Mouse (Mus musculus): Measurements from ENCODE around the gene Ccs. TPM values are rescaled to one million over a fixed set of nuclear protein-coding genes. Genes with fewer than 3 reads are reported as not detected.

Ccs gene
- polyA plus RNA-seq (2021; fragmentation: Nextera tagmentation): 37.7 and 46.6 TPM in 2 replicates
- long read RNA-seq, experiment 1, transcript Ccs-201 (8 exons, 1,067 nt): major isoform, 21 of 26 reads
- long read RNA-seq, experiment 1, partial matches to known transcripts: 0 of 26 reads
- long read RNA-seq, experiment 1, other reads (novel, unspliced or antisense): 3 of 26 reads
- long read RNA-seq, experiment 2, transcript Ccs-201 (8 exons, 1,067 nt): major isoform, 37 of 43 reads
- long read RNA-seq, experiment 2, partial matches to known transcripts: 3 of 43 reads
- long read RNA-seq, experiment 2, other reads (novel, unspliced or antisense): 2 of 43 reads

GRCm38 (mm10) chr19:4839149-4839548, at the start of gene Ccs, which contains the start of gene Ccdc87:
Ccs (minus strand) TSS chr19:4839332.
Ccdc87 (plus strand) TSS chr19:4839366.

GRCm38 (mm10) chr19:4878405-4879323, 39.5 kb upstream of the Ccs start, which contains the start of gene Zdhhc24:
Zdhhc24 (plus strand) TSS chr19:4878668.

GRCm38 (mm10) chr19:4877785-4878184, 38.7 kb upstream of the Ccs start, which contains the start of gene Actn3:
Actn3 (minus strand) TSS chr19:4877909.

DNA sequence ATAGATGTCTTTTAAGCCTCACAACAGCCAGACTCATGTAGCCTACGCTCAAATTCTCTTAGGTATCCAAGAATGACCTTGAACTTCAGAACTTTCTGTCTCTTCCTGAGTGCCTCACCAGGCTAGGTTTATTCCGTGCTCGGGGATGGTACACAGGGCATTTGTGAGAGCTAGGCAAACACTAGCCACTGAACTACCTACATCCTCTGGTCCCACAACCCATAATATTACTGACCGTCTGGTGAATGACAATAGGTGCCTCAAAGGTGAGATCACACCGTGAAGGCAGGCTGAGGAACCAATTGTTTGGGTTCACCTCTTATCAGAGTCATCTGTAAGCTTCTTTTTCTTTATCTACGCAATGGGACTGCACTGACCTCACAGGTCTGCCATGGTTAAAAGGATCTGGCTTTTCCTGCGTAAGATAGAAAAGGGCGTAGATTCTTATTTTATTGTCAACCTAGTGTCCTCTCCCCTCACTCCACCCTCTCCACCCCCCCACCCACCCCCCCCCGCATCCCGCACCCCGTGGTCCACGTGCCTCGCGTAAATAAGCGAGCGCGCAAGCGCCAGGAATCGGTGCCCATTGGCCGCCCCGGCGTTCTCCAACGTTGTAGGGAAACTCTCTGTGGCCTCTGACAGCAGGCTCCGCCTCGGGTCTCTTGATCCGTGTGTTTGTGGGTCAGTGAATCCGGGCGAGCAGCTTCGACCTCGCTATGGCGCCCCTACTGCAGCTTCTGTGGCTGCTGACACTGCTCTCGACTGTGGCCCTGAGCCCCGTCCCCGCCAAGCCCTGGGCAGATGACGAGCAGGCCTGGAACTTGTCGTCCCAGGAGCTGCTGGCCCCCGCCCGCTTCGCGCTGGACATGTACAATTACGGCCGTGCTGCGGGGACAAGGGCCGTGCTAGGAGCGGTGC, 15.7 kb upstream of the Ccs start, which contains the start of gene Ctsf:
Gene Ctsf, plus strand, starts transcription at position 579 of the 918 bp plus-strand sequence.

DNA sequence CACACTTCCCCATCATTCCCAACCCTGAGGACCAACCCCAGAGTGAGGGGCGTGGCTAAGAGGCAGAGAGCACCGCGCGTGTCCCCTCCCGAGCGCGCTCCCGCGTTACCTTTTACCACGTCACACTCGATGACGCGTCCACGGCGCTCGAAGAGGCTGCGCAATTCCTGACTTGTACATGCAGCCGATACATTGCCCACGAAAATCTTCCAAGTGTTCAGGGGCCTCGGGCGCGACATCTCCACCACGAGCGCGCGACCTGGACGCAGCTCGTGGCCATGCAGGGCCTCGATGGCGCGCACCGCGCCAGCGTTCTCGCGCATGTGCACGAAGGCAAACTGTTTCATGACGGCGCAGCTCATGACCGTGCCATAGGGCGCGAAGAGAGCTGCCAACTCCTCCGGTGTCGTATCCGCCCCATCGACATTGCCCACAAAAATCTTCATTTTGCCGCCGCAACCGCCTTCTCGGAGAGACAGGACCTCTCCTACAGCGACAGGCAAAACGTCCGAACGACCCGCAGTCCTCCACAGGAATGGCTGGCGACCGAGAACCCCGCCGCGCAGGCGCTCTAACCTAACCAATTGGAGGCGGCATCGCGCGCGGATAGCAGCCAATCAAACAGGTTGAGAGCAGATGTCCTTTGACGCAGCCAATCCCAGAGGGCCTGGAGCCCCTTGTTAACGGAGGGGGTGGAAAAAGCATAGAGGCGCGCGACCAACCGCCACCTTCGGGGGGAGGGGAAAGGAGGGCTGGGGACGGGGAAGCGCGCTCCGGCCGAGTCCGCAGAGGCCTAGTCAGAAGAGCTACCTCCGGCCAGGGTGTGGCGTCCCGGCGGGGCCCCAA, 27.8 kb downstream of the Ccs start, which contains the start of the genes Gm21992 and Rbm14:
Gene Gm21992, minus strand, starts transcription at position 550 of the 846 bp plus-strand sequence.
Gene Rbm14, minus strand, starts transcription at position 572 of the 846 bp plus-strand sequence.

GRCm38 (mm10) chr19:4793831-4794422, 45.2 kb downstream of the Ccs start, which contains the start of gene Rbm4:
Rbm4 (minus strand) TSS chr19:4793901.

Other genes with a start within 250 kb of the Ccs start
- gene Lrfn4, start 223.7 kb downstream of the Ccs start, polyA plus RNA-seq (2021; fragmentation: Nextera tagmentation): 2.0 and 4.3 TPM in 2 replicates
- gene Rce1, start 213.7 kb downstream of the Ccs start, polyA plus RNA-seq (2021; fragmentation: Nextera tagmentation): 39.4 and 51.1 TPM in 2 replicates
- 5.0 and 5.5 TPM in 2 replicates for gene Gm960, start 140.7 kb downstream of the Ccs start, polyA plus RNA-seq (2021; fragmentation: Nextera tagmentation)
- 48.6 and 61.2 TPM in 2 replicates for gene Sptbn2, start 128.2 kb downstream of the Ccs start, polyA plus RNA-seq (2021; fragmentation: Nextera tagmentation)
- 21.5 and 24.9 TPM in 2 replicates for gene Rbm4b, start 82.8 kb downstream of the Ccs start, polyA plus RNA-seq (2021; fragmentation: Nextera tagmentation)
- 25.7 and 26.6 TPM in 2 replicates for gene Rbm4, start 45.4 kb downstream of the Ccs start, polyA plus RNA-seq (2021; fragmentation: Nextera tagmentation)
- gene Gm21992, start 27.7 kb downstream of the Ccs start, polyA plus RNA-seq (2021; fragmentation: Nextera tagmentation): 5.1 and 8.4 TPM in 2 replicates
- gene Rbm14, start 27.7 kb downstream of the Ccs start, polyA plus RNA-seq (2021; fragmentation: Nextera tagmentation): 7.6 and 11.1 TPM in 2 replicates
- gene Ccdc87, start within 50 bp of the Ccs start, polyA plus RNA-seq (2021; fragmentation: Nextera tagmentation): 1.5 and 1.8 TPM in 2 replicates
- 79.0 and 97.4 TPM in 2 replicates for gene Ctsf, start 15.8 kb upstream of the Ccs start, polyA plus RNA-seq (2021; fragmentation: Nextera tagmentation)
- gene Actn3, start 38.6 kb upstream of the Ccs start, polyA plus RNA-seq (2021; fragmentation: Nextera tagmentation): 0.28 and 1.0 TPM in 2 replicates
- gene Zdhhc24, start 39.3 kb upstream of the Ccs start, polyA plus RNA-seq (2021; fragmentation: Nextera tagmentation): 10.3 and 15.3 TPM in 2 replicates
- 7.2 and 18.1 TPM in 2 replicates for gene Bbs1, start 67.3 kb upstream of the Ccs start, polyA plus RNA-seq (2021; fragmentation: Nextera tagmentation)
- 20.7 and 24.6 TPM in 2 replicates for gene Dpp3, start 89.0 kb upstream of the Ccs start, polyA plus RNA-seq (2021; fragmentation: Nextera tagmentation)
- 8.9 and 11.4 TPM in 2 replicates for gene Peli3, start 103.8 kb upstream of the Ccs start, polyA plus RNA-seq (2021; fragmentation: Nextera tagmentation)
- gene Mrpl11, start 122.8 kb upstream of the Ccs start, polyA plus RNA-seq (2021; fragmentation: Nextera tagmentation): 133 and 161 TPM in 2 replicates
- gene Npas4, start 151.0 kb upstream of the Ccs start, polyA plus RNA-seq (2021; fragmentation: Nextera tagmentation): 12.7 and 17.4 TPM in 2 replicates
- gene Slc29a2, start 184.5 kb upstream of the Ccs start, polyA plus RNA-seq (2021; fragmentation: Nextera tagmentation): 6.6 and 8.4 TPM in 2 replicates
- gene B4gat1, start 199.5 kb upstream of the Ccs start, polyA plus RNA-seq (2021; fragmentation: Nextera tagmentation): 129 and 165 TPM in 2 replicates
- gene AC124502.3, start 199.6 kb upstream of the Ccs start, polyA plus RNA-seq (2021; fragmentation: Nextera tagmentation): 1.7 and 2.9 TPM in 2 replicates
- 33.0 and 37.7 TPM in 2 replicates for gene Brms1, start 202.0 kb upstream of the Ccs start, polyA plus RNA-seq (2021; fragmentation: Nextera tagmentation)
- 13.6 and 19.4 TPM in 2 replicates for gene Rin1, start 211.1 kb upstream of the Ccs start, polyA plus RNA-seq (2021; fragmentation: Nextera tagmentation)
- gene Cd248, start 228.7 kb upstream of the Ccs start, polyA plus RNA-seq (2021; fragmentation: Nextera tagmentation): 2.3 and 4.5 TPM in 2 replicates
- 148 and 149 TPM in 2 replicates for gene Tmem151a, start 246.2 kb upstream of the Ccs start, polyA plus RNA-seq (2021; fragmentation: Nextera tagmentation)
- 36.4 and 56.7 TPM in 2 replicates for gene Yif1a, start 249.2 kb upstream of the Ccs start, polyA plus RNA-seq (2021; fragmentation: Nextera tagmentation)